Mouse (Mus musculus): ENCODE measurements around the gene Net1.
"Not testable (repeated sequence)": the region's sequence is repeated elsewhere in the genome, so short reads cannot be mapped to it uniquely, and the experiment has no call there.

Gene Net1

GRCm38 (mm10) chr13:3889111-3889510, 28.9 kb downstream of the Net1 start:
- DNase-seq: no peak

- DNase-seq: no peak
These were observed 31.4 kb downstream of the Net1 start for GRCm38 (mm10) chr13:3886663-3887062.

- DNase-seq: no peak
These were observed 40.3 kb downstream of the Net1 start for GRCm38 (mm10) chr13:3877679-3878220.

GRCm38 (mm10) chr13:3877185-3877584, 40.8 kb downstream of the Net1 start:
- no peak for DNase-seq

GRCm38 (mm10) chr13:3876448-3876847, 41.6 kb downstream of the Net1 start:
- DNase-seq: no peak

- no peak for DNase-seq
These were observed 45.2 kb downstream of the Net1 start for GRCm38 (mm10) chr13:3872832-3873231.

- no peak for DNase-seq
These were observed 48.1 kb downstream of the Net1 start for GRCm38 (mm10) chr13:3869901-3870300.

GRCm38 (mm10) chr13:3867158-3867557, 50.9 kb downstream of the Net1 start:
- DNase-seq: no peak

- no peak for DNase-seq
These were observed 51.5 kb downstream of the Net1 start for GRCm38 (mm10) chr13:3866355-3867052.

- no peak for DNase-seq
These were observed 52.2 kb downstream of the Net1 start for GRCm38 (mm10) chr13:3865648-3866354.

- DNase-seq: no peak
These were observed 55.0 kb downstream of the Net1 start for GRCm38 (mm10) chr13:3862922-3863580.

- no peak for DNase-seq
These were observed 55.7 kb downstream of the Net1 start for GRCm38 (mm10) chr13:3862325-3862724.

- no peak for DNase-seq
These were observed 56.8 kb downstream of the Net1 start for GRCm38 (mm10) chr13:3861251-3861650.

- no peak for DNase-seq
These were observed 61.8 kb downstream of the Net1 start for GRCm38 (mm10) chr13:3856252-3856651.

GRCm38 (mm10) chr13:3854856-3855255, 63.2 kb downstream of the Net1 start:
- DNase-seq: no peak

- DNase-seq: not testable (repeated sequence)
These were observed 64.2 kb downstream of the Net1 start, which contains the start of gene Calm5 for GRCm38 (mm10) chr13:3853648-3854333. Gene Calm5 (plus strand): TSS chr13:3854173.

GRCm38 (mm10) chr13:3850330-3850729, 67.7 kb downstream of the Net1 start:
- no peak for DNase-seq

- DNase-seq: not testable (repeated sequence)
These were observed 77.4 kb downstream of the Net1 start for GRCm38 (mm10) chr13:3840662-3841061.

- not testable (repeated sequence) for DNase-seq
These were observed 80.7 kb downstream of the Net1 start, which contains the start of gene Calm4 for GRCm38 (mm10) chr13:3837312-3837807. Gene Calm4 (plus strand): TSS chr13:3837757.

GRCm38 (mm10) chr13:3833644-3834043, 84.4 kb downstream of the Net1 start:
- not testable (repeated sequence) for DNase-seq

GRCm38 (mm10) chr13:3832450-3832849, 85.6 kb downstream of the Net1 start:
- no peak for DNase-seq
